Mouse (Mus musculus): ENCODE results near the gene Rps6ka1. TPM values are rescaled to one million over a fixed set of nuclear protein-coding genes. Genes with fewer than 3 reads are reported as not detected.

Rps6ka1 gene
- total RNA-seq, 2 experiments from 2014 or later, result 9.6 to 11.3 TPM

GRCm38 (mm10) chr4:133897431-133897891 is 9.9 kb upstream of the Rps6ka1 start:
- no peak for DNase-seq

DNA sequence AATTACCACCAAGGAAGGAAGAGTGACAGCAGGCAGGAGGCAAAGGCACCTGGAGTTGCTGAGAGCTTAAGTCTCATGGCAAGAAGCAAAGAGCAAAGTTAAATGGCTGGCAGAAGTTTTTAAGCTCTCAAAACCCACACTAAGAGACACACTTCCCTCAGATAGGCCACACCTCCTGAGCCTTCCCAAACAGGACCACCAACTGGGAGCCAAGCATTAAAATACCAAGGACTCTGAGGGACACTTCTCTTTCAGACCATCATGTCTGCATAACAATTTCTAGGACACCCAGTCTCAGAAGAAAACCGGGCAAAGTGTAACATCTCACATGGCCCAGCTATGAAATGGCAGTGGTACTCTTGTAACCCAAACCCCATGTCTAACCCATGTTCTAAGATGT is 9.4 kb upstream of the Rps6ka1 start:
- DNase-seq, result no peak

GRCm38 (mm10) chr4:133896002-133896401 is 8.4 kb upstream of the Rps6ka1 start:
- DNase-seq, result no peak

GRCm38 (mm10) chr4:133887249-133887648 is 348 bp downstream of the Rps6ka1 start:
- DNase-seq, result no peak

DNA sequence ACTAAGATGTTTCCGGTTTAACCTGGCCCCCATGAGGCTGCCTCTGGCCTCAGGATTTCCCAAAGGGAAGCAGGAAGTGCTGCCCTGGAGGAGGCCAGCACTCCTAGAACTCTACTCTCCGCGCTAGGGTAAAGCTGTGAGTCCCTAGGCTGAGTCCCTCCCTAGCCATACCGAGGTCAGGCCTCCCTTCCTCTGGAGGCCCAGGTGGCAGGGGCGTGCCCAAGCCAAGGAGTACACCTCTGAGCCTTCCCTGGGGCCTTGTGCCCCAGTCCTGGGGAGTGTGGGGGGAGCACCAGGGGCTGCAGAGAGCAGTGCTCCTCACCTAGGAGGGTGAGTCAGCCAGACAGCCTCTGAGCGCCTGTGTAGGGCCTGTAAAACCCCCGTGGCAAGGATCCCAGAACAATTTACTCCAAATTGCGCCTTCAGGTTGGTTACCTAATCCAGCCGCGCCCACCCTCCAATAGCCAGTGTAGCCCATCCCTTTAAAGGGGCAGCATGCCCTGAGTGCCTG is 1.6 kb downstream of the Rps6ka1 start:
- no peak for DNase-seq

- no peak for DNase-seq
Measured at GRCm38 (mm10) chr4:133885331-133885730, 2.3 kb downstream of the Rps6ka1 start.

- no peak for DNase-seq
Measured at GRCm38 (mm10) chr4:133884888-133885287, 2.7 kb downstream of the Rps6ka1 start.

DNA sequence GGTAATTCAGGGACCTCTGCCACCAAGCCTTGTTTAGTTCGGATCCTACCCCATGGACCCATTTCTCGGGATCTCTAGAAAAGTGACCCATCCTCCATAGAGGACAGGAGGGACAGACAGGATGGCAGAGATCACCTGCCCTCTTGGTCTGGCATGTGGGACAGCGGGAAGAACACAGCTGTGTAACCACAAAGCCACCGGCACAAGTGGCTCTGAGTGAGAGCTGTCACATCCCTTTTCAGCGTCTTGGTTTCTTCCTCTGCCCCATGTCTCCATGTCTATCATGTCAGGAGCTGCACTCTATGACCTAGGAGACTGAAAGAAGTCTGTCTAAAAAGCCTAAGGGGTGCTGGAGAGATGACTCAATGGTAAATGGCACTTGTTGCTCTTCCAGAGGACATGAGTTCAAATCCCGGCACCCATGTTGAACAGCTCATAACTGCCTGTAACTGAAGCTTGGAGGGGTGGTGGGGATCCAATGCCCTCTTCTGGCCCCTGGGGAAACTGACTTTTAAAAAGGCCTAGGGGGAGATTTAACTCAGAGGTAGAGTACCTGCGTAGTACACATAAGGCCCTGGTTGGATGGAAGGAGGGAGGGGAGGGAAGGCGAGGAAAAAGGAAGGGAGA is 3.4 kb downstream of the Rps6ka1 start:
- DNase-seq, result no peak

DNA sequence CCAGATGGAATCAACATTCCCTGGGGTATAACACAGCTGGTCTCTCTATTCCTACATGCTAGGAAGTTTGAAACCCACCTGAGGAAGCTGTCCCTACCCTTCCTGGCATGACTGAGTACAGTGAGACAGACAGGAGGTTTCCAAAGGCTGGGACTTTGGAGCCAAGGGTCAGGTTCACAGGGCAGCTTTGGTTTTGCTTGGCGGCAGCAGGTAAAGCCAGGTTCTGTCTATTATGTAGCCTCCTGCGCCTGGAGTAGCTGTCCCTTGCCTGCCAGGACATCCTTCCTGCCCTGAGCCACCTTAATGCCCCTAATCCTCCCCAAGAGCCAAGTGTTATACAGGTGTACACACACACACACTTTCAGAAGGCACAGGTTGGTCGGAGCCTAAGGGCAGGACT is 5.7 kb downstream of the Rps6ka1 start:
- DNase-seq, result no peak

DNA sequence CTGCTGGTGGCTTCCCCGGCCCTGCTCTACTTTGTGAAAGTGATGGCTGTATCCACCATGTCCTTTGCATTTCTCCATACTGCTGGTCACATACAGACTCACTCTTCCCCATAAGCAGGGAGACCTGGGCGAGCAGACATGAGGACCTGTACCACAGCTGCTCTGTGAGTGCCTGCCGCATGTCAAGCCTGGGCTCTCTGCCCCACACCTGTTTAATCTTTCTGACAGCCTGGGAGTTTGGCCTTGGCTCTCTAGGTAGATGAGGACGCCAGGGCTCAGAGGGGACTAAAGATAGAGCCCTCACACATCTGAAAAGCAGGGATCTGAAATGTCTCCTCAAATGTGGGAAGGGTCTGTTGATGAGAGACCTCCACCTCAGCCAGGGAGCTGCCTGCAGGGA is 6.2 kb downstream of the Rps6ka1 start:
- no peak for DNase-seq

GRCm38 (mm10) chr4:133879145-133879902 is 8.3 kb downstream of the Rps6ka1 start:
- DNase-seq, result no peak

GRCm38 (mm10) chr4:133877850-133878755 is 9.5 kb downstream of the Rps6ka1 start:
- no peak for DNase-seq

- DNase-seq, result no peak
Measured at GRCm38 (mm10) chr4:133874865-133875517, 12.6 kb downstream of the Rps6ka1 start.

- no peak for DNase-seq
Measured at GRCm38 (mm10) chr4:133873926-133874864, 13.4 kb downstream of the Rps6ka1 start.

DNA sequence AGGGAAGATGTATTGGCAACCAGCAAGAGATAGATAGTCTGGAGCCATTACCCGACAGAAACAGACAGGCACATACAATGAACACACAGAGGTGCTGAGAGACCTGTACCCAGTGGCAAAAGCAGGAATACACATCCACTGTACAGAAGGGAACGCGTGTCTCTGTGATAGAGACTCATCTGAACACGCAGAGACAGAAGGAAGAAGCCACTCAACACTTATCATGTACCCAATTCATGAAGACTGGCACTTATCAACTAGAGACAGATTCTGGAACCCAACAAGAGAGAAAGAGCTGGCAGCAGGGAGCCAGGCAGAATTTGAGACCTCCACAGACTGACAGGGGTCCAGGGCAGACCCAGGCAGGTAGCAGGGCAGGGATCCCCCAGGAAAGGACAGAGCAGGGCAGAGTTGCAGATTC is 14.2 kb downstream of the Rps6ka1 start:
- DNase-seq, result no peak

GRCm38 (mm10) chr4:133872812-133873300 is 14.7 kb downstream of the Rps6ka1 start:
- DNase-seq, result no peak

DNA sequence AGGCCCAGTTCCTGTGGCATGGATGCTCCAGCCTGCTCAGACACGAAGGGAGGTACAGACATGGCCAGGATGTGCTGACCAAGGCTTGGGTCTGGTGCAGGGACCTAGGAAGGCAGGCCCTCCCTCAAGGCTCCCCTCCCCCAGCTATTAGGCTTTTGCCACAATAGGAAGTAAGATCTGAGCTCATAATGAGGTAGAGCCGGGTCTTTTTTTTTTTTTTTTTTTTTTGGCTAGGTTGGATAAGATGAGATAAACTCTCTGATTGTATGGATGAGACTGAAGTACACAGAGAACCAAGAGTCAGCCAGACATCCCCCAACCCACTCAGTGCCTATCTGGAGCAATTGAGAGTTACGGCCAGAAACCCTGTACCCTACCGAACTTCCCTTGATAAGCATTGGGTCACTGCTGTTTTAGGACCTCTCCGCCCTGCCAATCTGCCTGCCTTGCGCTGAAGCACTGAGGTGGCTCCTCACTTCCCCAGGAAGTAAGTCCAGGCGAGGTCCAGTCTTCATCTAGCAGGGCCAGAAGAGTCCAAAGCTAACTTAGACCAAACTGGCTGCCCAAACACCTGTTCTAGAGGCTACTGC is 15.3 kb downstream of the Rps6ka1 start:
- no peak for DNase-seq

- DNase-seq, result no peak
Measured at GRCm38 (mm10) chr4:133865231-133865630, 22.4 kb downstream of the Rps6ka1 start.

- peak; percentile 24 to 28 for DNase-seq
Measured at GRCm38 (mm10) chr4:133864380-133864981, 23.1 kb downstream of the Rps6ka1 start.

GRCm38 (mm10) chr4:133863795-133864379 is 23.7 kb downstream of the Rps6ka1 start:
- DNase-seq, result no peak
